Mouse (Mus musculus) erythroblast, embryonic 14.5 days (primary cell): ENCODE data around the gene Bcar3.

Experiments
- GATA1 ChIP-seq: IDR thresholded peaks from 2 replicates; pipeline ENCODE4 v1.6.1; 2012; ENCODE audit warnings: low read length, inconsistent platforms, mixed read lengths
- TAL1 ChIP-seq: IDR thresholded peaks from 3 replicates; pipeline ENCODE4 v1.6.1; 2012; ENCODE audit warnings: low read length, inconsistent platforms, mixed read lengths

DNA sequence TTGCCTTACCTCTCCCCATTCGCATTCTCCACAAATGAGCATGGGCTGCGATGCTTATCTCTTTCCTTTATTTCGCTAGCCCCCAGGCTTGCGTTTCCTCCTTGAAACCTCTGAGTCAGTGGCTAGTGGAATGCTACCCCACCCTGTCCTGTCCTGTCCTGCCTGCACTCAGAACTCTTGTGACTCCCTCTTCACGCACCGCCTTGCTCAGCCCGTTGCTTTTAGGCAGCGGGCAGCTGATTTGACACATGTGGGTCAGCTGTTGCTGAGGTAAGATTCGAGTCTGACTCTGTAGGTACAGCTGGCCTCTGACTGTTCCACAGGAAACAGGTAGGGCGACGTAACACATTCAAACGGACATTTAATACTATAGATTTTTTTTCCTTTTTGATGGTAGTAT is 97.9 kb downstream of the Bcar3 start:
- TF ChIP-seq GATA1 (no peak), TAL1 (no peak)
